Mouse (Mus musculus): ENCODE results near the gene Aldh1l2. TPM values are rescaled to one million over a fixed set of nuclear protein-coding genes. Genes with fewer than 3 reads are reported as not detected.

The Aldh1l2 gene
- polyA plus RNA-seq, 1 experiment from 2014 or later, result 2.1 TPM

Other genes starting within 250 kb of the Aldh1l2 start
- gene Slc41a2, start 196.3 kb downstream of the Aldh1l2 start, polyA plus RNA-seq (2016; fragmentation: Nextera tagmentation; extraction: Ambion mirVana), result 0.21 and 0.27 TPM in 2 replicates
- 1.3 TPM in 2 replicates for gene D10Wsu102e, start 173.9 kb downstream of the Aldh1l2 start, polyA plus RNA-seq (2016; fragmentation: Nextera tagmentation; extraction: Ambion mirVana)
- 40.7 TPM in 2 replicates for gene Washc4, start 9.6 kb upstream of the Aldh1l2 start, polyA plus RNA-seq (2016; fragmentation: Nextera tagmentation; extraction: Ambion mirVana)
- 39.6 and 40.6 TPM in 2 replicates for gene Appl2, start 114.6 kb upstream of the Aldh1l2 start, polyA plus RNA-seq (2016; fragmentation: Nextera tagmentation; extraction: Ambion mirVana)
- 44.6 and 46.0 TPM in 2 replicates for gene 1500009L16Rik, start 188.7 kb upstream of the Aldh1l2 start, polyA plus RNA-seq (2016; fragmentation: Nextera tagmentation; extraction: Ambion mirVana)